Mouse (Mus musculus) spleen, postnatal 36 days (tissue): ENCODE measurements around the gene Xpo6.

Experiments used
- DNase-seq, 2 experiments: peaks; one replicate each; pipeline ENCODE4 v3.0.0; 2022; ENCODE audit warnings: low spot score in 2 of 2, mixed read lengths in 1 of 2

Xpo6 gene

DNA sequence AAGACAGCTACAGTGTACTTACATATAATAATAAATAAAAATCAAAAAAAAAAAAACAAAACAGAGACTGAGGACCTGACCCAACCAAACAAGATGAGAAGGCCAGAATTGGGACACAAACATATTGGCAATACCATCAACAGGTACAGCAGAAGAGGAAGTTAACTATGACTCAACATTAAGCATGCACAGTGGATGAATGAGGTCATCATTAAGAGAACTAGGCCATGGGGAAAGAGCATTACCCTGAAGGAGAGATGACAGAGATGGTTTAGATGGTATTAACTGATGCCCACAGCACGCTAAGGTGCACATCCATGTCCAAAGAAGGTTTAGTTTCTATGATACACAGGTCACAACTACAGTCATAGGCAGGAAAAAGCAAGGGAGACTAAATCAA, 6.1 kb downstream of the Xpo6 start:
- no peak for DNase-seq

DNA sequence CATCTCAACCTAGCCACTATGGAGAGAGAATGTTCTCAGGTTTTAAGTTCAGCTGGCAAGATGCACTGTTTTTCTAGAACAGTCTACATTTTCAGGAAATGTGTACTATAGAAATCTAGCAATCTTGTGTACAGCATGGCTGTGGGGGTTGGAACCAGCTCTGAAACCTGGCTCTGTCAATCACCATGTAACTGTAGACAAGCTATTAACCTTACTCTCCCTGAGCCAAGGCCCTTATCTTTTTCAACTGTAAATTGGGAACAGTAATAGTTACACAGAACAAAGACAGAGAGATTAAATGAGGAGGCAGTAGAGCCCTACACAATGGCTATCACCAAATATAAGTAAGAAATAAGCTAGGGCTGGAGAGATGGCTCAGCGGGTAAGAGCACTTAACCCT, 8.8 kb downstream of the Xpo6 start:
- DNase-seq = no peak

DNA sequence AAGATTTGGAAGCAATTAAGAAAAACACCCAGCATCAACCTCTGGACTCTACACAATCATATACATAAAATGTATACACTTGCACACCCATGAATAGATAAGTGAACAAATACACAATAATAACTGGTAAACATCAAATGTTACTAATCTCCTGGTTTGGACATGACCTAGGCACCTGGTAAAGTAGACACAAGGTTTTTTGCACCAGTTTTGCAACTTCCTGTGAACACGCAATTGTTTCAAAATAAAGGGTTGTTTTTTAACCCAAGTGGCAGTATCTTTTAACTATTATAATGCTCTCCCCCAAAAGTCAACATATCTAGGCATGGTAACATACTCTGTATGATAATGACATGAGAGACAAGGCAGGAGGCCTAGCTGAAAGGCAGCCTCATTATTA, 10.8 kb downstream of the Xpo6 start:
- DNase-seq = no peak

- no peak for DNase-seq
These were observed 14.3 kb downstream of the Xpo6 start for GRCm38 (mm10) chr7:126185999-126186398.

- DNase-seq = no peak
These were observed 16.7 kb downstream of the Xpo6 start for GRCm38 (mm10) chr7:126183583-126183982.

DNA sequence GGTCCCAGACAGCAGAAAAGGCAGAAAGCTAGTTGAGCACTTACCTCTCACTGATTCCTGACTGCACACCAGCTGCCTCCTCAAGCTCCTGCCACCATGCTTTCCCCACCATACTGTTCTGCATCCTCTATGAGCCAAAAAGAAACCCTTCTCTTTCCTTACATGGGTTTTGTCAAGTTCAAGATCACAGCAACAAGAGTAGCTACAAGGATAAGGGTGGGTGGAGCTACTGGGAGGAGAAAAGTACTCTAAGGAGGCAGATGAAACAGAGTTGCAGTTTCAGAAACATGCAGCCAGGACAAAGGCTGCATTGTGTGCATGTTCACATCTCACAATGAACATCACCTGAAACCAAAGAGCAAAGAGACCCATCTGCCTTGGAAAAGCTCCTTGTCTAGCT, 18.8 kb downstream of the Xpo6 start:
- DNase-seq = no peak

- DNase-seq = peak; percentile 71 to 76
These were observed 19.3 kb downstream of the Xpo6 start for GRCm38 (mm10) chr7:126180956-126181355.

GRCm38 (mm10) chr7:126178804-126179203, 21.5 kb downstream of the Xpo6 start:
- DNase-seq = no peak

DNA sequence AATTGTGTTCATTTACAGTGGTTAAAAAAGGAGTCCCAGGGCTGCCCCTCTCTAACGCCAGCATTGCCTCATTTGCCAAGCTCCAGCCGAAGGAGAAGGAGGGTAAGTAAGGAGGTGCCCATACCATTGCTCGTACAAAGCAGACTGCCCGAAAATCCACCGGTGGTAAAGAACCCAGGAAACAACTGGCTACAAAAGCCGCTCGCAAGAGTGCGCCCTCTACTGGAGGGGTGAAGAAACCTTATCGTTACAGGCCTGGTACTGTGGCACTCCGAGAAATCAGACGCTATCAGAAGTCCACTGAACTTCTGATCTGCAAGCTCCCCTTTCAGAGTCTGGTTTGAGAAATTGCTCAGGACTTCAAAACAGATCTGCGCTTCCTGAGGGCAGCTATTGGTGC, 24.3 kb downstream of the Xpo6 start:
- no peak for DNase-seq

DNA sequence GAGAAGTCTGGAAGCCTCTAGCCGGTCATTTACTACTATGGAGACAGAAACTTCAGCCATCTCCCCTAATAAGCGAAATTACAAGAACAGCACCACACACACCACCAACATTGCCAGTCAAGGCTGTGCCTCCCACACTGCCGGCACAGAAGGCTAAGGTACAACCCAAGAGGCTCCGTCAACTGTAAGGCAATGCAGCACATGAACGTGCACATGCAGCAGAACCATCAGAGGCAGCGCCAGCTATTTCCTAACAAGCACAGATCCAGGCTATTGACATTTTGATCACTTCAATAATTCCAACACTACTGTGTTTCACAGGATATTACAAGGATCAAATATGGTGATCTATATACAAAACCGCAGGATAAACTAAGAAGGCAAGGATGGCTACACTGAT, 24.8 kb downstream of the Xpo6 start:
- DNase-seq = no peak

- DNase-seq = no peak
These were observed 25.4 kb downstream of the Xpo6 start for GRCm38 (mm10) chr7:126174863-126175262.

- DNase-seq = no peak
These were observed 28.3 kb downstream of the Xpo6 start for GRCm38 (mm10) chr7:126172001-126172400.

GRCm38 (mm10) chr7:126168584-126168983, 31.7 kb downstream of the Xpo6 start:
- no peak for DNase-seq

DNA sequence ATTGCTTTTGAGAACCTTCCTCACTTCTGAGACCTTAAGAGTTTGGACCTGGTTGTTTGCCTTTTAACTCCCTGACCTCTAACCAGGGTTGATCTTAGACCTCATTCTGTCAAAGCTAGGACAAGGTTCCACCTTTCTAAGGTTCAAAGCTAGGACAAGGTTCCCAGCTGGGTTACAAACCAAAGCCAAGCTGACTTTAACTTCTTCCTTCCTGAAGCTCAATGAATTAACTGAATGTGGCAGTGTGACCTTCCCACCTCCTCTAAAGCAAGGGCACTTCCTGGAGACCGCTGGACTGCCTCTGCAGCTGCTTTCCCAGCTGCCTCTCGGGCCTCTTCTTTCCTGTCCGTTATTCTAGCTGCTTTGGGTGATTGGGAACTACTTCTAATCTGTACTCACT, 32.9 kb downstream of the Xpo6 start:
- DNase-seq = no peak

GRCm38 (mm10) chr7:126166571-126166970, 33.7 kb downstream of the Xpo6 start:
- no peak for DNase-seq

DNA sequence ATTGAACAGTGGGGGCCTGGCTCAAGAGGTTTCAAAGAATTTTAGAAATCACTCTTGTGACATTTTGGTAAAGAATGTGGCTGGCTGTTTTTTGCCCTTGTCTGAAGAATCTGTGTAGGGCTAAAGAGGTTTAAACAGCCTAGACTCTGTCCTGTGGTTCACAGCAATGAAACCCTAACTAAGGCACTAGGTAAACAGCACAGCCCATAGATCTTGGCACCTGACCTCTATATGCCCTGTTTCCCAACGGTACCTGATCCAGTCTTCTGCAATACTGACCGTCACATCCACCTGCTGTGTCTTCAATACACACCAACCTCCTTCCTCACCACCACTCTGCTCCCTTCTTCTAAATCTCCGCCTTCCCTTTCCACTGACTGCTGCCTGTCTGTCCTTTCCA, 42.1 kb downstream of the Xpo6 start:
- no peak for DNase-seq

DNA sequence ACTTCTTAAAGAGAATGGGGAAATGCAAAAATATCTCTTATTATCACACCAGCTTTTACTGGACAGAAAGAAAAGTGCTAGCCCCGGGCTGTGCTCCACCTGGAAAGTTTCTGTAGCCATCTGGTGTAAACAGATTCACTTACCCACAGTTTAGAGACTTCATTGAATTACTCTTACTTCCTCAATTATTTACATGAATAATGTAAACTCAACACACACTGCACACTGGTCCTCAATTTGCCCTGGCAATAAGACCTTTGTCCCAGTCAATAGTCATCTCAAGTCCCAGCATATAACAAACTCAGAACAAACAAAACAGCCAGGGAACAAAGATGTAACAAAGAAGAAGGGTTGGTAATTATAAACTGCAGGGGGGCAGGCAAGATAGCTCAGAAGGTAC, 44.6 kb downstream of the Xpo6 start:
- DNase-seq = peak in 1 of 2 experiments; percentile 29

- DNase-seq = no peak
These were observed 45.6 kb downstream of the Xpo6 start for GRCm38 (mm10) chr7:126154731-126155130.

DNA sequence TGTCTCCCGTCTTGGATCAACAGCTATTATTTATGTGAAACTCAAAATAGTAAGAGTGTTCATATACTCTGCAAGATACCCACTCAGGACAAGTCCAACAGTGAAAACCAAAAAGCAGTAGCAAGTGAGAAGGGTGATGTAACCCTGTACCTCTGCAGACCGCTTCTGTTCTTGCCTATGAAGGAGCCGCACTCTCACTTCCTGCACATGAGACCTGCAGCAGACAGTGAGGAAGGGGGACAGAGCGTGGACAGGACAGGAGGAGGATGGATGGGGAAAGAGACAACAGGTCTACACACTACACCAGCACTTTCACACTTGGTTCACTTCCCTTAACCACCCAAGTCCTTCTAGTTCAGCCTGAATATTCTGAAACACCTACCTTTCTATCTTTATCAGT, 48.0 kb downstream of the Xpo6 start:
- DNase-seq = no peak

DNA sequence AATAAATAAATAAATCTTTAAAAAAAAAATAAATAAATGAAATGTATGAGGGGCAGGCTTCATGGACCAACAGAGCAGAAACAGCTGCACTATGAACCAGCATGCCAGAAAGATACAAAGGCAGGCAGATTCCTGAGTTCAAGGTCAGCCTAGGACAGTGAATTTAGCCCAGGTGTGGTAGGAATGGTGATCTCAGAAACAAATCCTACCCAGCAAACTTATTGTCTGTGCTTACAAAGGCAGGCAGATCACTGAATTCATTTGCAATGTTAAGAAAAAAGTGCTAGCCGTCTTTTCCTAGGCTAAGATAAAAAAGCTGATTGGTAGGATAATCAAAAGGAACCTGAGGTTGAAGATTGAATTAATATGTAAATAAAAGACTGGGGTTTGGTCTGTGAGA, 54.1 kb downstream of the Xpo6 start:
- no peak for DNase-seq

- no peak for DNase-seq
These were observed 55.9 kb downstream of the Xpo6 start for GRCm38 (mm10) chr7:126144364-126144763.

GRCm38 (mm10) chr7:126137850-126138249, 62.5 kb downstream of the Xpo6 start:
- no peak for DNase-seq

- DNase-seq = peak; percentile 19 to 58
These were observed 64.9 kb downstream of the Xpo6 start for GRCm38 (mm10) chr7:126135391-126135790.

- DNase-seq = peak; percentile 60 to 73
These were observed 65.5 kb downstream of the Xpo6 start for GRCm38 (mm10) chr7:126134634-126135321.
